Mouse (Mus musculus) erythroblast, embryonic 14.5 days (primary cell): ENCODE results near the gene Max.

Experiments used
- GATA1 ChIP-seq: IDR thresholded peaks from 2 replicates; pipeline ENCODE4 v1.6.1; 2012; ENCODE audit warnings: low read length, inconsistent platforms, mixed read lengths
- TAL1 ChIP-seq: IDR thresholded peaks from 3 replicates; pipeline ENCODE4 v1.6.1; 2012; ENCODE audit warnings: low read length, inconsistent platforms, mixed read lengths

DNA sequence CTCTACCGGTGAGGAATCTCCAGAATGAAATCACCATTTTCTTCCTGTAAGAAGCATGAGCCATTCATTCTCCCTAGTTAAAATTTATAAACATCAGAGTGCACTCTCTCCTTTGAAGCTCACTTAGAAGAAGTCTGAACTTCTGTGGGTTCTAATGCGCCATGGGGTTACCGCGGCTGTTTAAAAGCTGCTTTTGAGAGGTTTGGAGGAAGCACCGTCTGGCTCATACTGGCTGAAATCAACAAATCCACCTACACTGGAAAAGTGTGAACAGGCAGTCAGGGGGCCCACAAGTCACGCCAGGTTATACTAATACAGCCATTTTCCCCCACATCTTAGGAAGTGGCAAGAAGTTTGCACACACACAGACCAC, 29.3 kb downstream of the Max start:
- TF ChIP-seq GATA1 (no peak), TAL1 (no peak)
